Mouse (Mus musculus) lung, embryonic 16.5 days (tissue): ENCODE results near the gene Asic1. TPM values are rescaled to one million over a fixed set of nuclear protein-coding genes. Genes with fewer than 3 reads are reported as not detected.

Experiments used
- ATAC-seq: fragments of 200-750 bp; cut with Nextera tagmentation; 2 replicates; pipeline ENCODE4 v1.8.0; 2017; ENCODE audit warnings: low read depth, mild to moderate bottlenecking, moderate library complexity
- H3K27ac ChIP-seq: fragments of 300-500 bp; sonication (generic); 2 replicates; pipeline ENCODE4 v1.5.1; 2014; ENCODE audit warnings: mild to moderate bottlenecking, control low read depth, low read length
- H3K27me3 ChIP-seq: fragments of 300-500 bp; sonication (generic); 2 replicates; pipeline ENCODE4 v1.6.1; 2014; ENCODE audit warnings: low read depth, low read length, mixed read lengths; ENCODE audit not compliant: control insufficient read depth, insufficient read depth
- H3K36me3 ChIP-seq: fragments of 300-500 bp; sonication (generic); 2 replicates; pipeline ENCODE4 v1.6.1; 2014; ENCODE audit warnings: low read length; ENCODE audit not compliant: control insufficient read depth, insufficient read depth
- H3K4me1 ChIP-seq: fragments of 300-500 bp; sonication (generic); replicated peaks from 2 replicates; pipeline ENCODE4 v1.6.1; 2014; ENCODE audit warnings: low read length, mixed read lengths; ENCODE audit not compliant: control insufficient read depth, insufficient read depth
- H3K4me2 ChIP-seq: fragments of 300-500 bp; sonication (generic); 2 replicates; pipeline ENCODE4 v1.6.1; 2014; ENCODE audit warnings: low read depth, low read length, control low read depth
- H3K4me3 ChIP-seq: fragments of 300-500 bp; sonication (generic); 2 replicates; pipeline ENCODE4 v1.5.1; 2014; ENCODE audit warnings: mild to moderate bottlenecking, low read length, control low read depth
- H3K9ac ChIP-seq: fragments of 300-500 bp; sonication (generic); 2 replicates; pipeline ENCODE4 v1.6.1; 2014; ENCODE audit warnings: low read length, control low read depth
- H3K9me3 ChIP-seq: fragments of 300-500 bp; sonication (generic); 2 replicates; pipeline ENCODE4 v1.6.1; 2016; ENCODE audit warnings: low read length; ENCODE audit not compliant: control insufficient read depth
- WGBS: fragments of 180-500 bp; shearing (Covaris S2); extraction: QIAGEN DNeasy Blood & Tissue Kit; methylation state at CpG from one replicate; pipeline ENCODE4 v1.1.7; 2014; 5-methylcytosine and 5-hydroxymethylcytosine counted together
- polyA plus RNA-seq: library from polyadenylated mRNA; unstranded; fragments of >200 nt; fragmentation: Nextera tagmentation; extraction: Ambion mirVana; gene quantifications from 2 replicates; pipeline ENCODE4 v1.2.1, GENCODE M21; 2015

Gene Asic1
- polyA plus RNA-seq, 1 experiment from 2014 or later, result 1.6 TPM

DNA sequence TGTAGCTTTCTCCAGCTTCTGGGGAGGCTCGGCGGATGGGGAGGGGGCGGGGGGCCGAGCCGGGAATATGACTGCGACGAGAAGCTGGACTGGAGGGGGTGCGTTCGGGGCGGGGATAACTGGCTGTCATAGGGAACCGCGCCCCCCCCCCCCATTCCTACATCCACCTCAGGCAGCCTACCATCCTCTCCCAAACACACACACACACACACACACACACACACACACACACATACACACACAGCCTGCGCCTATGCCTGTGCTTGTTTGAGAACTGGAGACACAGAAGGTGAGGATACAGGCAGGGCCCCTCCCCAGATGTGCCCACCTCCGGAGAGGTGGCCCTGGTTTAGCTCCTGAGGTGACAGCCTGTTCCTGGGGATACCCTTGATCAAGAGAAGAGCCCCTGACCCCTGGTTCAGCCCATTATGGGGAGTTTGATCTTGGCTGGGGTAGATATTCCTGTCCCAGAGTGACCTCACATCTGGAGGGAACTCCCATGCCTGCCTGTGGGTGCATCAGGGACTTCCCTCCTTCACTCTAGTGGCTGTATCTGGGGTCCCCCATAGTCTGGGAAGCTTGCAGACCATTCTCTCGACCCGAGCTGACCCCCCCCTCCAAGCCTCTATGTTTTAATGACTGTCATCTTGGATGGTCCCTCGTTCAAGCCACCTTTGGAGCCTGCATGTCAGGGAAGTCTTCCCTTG is 949 bp downstream of the Asic1 start:
- Histone ChIP-seq H3K4me3 (peak overlapping the region; percentile 60), H3K27me3 (peaks cover 51% of the 10 kb centered on the region), H3K9ac (peak overlapping the region; percentile 63), H3K4me2 (peak overlapping the region; percentile 97), H3K27ac (no peak overlapping the region), H3K4me1 (peaks cover 7% of the 10 kb centered on the region), H3K9me3 (no peaks in the 10 kb centered on the region), H3K36me3 (no peaks in the 10 kb centered on the region)
- WGBS, result 8% methylated on average over 17 of the region's 17 CpGs
- ATAC-seq, result peak; percentile 18; the same call in 1 of the 2 replicates

DNA sequence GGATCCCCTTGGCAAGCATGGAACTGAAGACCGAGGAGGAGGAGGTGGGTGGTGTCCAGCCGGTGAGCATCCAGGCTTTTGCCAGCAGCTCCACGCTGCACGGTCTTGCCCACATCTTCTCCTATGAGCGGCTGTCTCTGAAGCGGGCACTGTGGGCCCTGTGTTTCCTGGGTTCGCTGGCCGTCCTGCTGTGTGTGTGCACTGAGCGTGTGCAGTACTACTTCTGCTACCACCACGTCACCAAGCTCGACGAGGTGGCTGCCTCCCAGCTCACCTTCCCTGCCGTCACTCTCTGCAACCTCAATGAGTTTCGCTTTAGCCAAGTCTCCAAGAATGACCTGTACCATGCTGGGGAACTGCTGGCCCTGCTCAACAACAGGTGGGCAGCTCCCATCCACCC is 1.6 kb downstream of the Asic1 start:
- 58% methylated on average over 14 of the region's 14 CpGs for WGBS
- H3K9ac ChIP-seq, result no peak overlapping the region
- ATAC-seq, result no peak
- no peaks in the 10 kb centered on the region for H3K9me3 ChIP-seq
- no peaks in the 10 kb centered on the region for H3K36me3 ChIP-seq
- peaks cover 44% of the 10 kb centered on the region for H3K27me3 ChIP-seq
- H3K27ac ChIP-seq, result no peak overlapping the region
- H3K4me2 ChIP-seq, result no peak overlapping the region
- peaks cover 7% of the 10 kb centered on the region for H3K4me1 ChIP-seq
- H3K4me3 ChIP-seq, result no peak overlapping the region

DNA sequence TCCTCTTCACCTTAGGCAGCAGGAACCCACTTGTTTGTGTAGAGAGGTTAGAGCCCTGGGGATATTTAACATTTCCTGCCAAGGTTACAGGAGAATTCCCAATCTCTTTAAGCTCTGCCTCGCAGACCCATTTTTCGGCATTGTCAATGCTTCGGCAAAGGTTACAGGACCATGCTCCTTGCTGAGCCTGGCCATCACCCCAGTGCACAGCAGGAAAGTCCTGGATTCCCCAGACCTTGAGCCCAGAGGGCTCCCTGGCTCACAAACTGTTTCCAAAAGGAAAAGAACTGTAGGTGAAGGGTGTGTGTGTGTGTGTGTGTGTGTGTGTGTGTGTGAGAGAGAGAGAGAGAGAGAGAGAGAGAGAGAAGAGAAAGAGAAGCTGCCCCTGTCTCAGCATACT is 4.7 kb downstream of the Asic1 start:
- Histone ChIP-seq H3K9me3 (no peaks in the 10 kb centered on the region), H3K36me3 (no peaks in the 10 kb centered on the region), H3K27ac (no peak overlapping the region), H3K27me3 (peaks cover 36% of the 10 kb centered on the region), H3K4me2 (no peak overlapping the region), H3K9ac (no peak overlapping the region), H3K4me3 (no peak overlapping the region), H3K4me1 (peaks cover 7% of the 10 kb centered on the region)
- WGBS, result 73% methylated on average over 3 of the region's 3 CpGs
- no peak for ATAC-seq

DNA sequence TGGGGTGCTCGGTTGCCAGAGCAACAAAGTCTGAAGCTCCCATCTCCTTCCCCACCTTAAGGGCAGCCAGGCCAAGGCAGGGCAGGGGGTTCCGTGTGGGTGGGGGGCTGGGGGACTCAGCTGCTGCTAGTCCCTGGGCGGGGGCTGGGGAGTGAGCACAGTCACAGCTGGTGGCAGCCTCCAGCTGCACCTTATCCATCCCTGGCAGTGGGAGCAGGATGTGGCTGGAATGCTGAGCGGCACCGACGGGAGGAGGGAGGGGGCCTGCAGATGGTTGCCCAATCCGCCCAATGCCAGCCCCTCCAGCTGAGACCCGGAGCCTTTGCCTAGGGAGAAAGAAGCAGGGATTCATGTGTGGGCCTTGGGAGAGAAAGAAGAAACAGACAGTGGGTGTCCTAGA is 6.9 kb downstream of the Asic1 start:
- H3K4me1 ChIP-seq, result peaks cover 3% of the 10 kb centered on the region
- H3K27ac ChIP-seq, result no peak overlapping the region
- no peak overlapping the region for H3K9ac ChIP-seq
- no peak overlapping the region for H3K4me3 ChIP-seq
- H3K4me2 ChIP-seq, result no peak overlapping the region
- 33% methylated on average over 8 of the region's 8 CpGs for WGBS
- no peaks in the 10 kb centered on the region for H3K36me3 ChIP-seq
- ATAC-seq, result 0 out of 2 replicates have a peak, but pooled peaks have one; percentile 35
- H3K27me3 ChIP-seq, result peaks cover 16% of the 10 kb centered on the region
- no peaks in the 10 kb centered on the region for H3K9me3 ChIP-seq

DNA sequence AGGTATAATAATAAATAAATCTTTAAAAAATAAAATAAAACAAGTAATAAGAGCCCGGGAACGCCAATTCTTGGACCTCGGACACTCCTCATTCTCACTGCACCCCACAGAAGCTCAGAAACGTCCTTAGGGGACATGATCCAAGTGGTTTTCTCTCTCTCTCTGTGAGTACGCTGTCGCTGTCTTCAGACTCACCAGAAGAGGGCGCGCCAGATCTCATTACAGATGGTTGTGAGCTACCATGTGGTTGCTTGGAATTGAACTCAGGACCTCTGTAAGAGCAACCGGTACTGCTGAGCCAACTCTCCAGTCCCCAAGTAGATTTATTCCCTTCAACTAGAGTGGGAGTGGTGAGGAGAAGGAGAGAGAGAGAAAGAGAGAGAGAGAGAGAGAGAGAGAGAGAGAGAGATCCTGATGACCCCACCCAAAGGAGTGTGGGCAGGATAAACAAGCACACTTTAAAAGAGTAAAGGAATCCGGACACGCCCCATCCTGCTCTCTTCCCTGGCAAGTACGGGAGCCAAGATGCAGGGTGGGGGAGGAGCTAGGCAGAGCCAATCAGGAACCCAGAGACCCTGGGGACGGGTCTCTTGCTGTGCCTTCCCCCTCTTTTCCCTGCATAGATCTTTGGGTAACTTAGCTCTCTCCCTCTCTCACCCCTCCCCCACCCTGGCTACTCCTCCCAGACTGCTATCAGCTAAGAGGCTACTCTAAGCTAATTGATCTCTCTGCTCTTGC is 8.1 kb downstream of the Asic1 start:
- 13% methylated on average over 13 of the region's 13 CpGs for WGBS
- peaks cover 10% of the 10 kb centered on the region for H3K27me3 ChIP-seq
- no peak overlapping the region for H3K4me3 ChIP-seq
- ATAC-seq, result peak; percentile 60; the same call in 1 of the 2 replicates
- peaks cover 3% of the 10 kb centered on the region for H3K4me1 ChIP-seq
- no peaks in the 10 kb centered on the region for H3K36me3 ChIP-seq
- no peak overlapping the region for H3K27ac ChIP-seq
- H3K4me2 ChIP-seq, result no peak overlapping the region
- no peak overlapping the region for H3K9ac ChIP-seq
- no peaks in the 10 kb centered on the region for H3K9me3 ChIP-seq

DNA sequence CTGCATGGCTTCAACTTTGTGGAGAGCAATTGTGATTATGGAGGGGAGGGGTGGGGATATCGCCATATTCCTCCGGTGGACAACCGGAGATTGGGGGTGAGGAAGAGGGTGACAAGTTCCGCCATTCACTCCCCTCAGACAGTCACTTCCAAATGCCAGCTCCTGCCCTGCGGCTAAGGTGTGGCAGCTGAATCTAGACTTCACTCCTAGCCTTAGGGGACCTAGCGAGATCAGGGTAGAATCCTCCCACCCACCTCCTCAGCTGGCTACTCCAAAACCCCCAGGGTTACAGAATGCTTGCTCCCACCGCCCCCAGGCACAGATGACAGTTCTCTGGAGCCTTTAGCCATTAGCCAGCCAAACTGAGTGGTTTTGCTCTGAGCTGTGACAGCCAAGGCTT is 8.8 kb downstream of the Asic1 start:
- no peak for ATAC-seq
- peaks cover 4% of the 10 kb centered on the region for H3K27me3 ChIP-seq
- H3K9ac ChIP-seq, result no peak overlapping the region
- H3K4me2 ChIP-seq, result no peak overlapping the region
- H3K4me1 ChIP-seq, result peaks cover 3% of the 10 kb centered on the region
- no peaks in the 10 kb centered on the region for H3K9me3 ChIP-seq
- 51% methylated on average over 7 of the region's 7 CpGs for WGBS
- no peaks in the 10 kb centered on the region for H3K36me3 ChIP-seq
- no peak overlapping the region for H3K4me3 ChIP-seq
- H3K27ac ChIP-seq, result no peak overlapping the region

DNA sequence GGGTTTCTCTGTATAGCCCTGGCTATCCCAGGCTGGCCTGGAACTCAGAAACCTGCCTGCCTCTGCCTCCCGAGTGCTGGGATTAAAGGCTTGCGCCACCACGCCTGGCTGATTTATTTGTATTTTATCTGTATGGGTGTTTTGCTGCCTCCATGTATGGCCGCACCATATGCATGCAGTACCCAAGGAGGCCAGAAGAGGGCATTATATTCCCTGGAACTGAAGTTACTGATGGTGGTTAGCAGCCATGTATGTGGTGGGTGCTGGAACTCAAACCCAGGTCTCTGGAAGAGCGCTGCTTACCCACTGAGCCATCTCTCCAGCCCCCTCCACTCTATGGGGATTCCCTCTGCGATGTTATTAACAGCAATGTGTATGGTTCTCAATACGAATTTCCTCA is 12.7 kb downstream of the Asic1 start:
- Histone ChIP-seq H3K27me3 (no peaks in the 10 kb centered on the region), H3K4me1 (peaks cover 3% of the 10 kb centered on the region), H3K27ac (no peak overlapping the region), H3K9ac (no peak overlapping the region), H3K9me3 (no peaks in the 10 kb centered on the region), H3K36me3 (no peaks in the 10 kb centered on the region), H3K4me2 (no peak overlapping the region), H3K4me3 (no peak overlapping the region)
- 86% methylated on average over 7 of the region's 7 CpGs for WGBS
- no peak for ATAC-seq

DNA sequence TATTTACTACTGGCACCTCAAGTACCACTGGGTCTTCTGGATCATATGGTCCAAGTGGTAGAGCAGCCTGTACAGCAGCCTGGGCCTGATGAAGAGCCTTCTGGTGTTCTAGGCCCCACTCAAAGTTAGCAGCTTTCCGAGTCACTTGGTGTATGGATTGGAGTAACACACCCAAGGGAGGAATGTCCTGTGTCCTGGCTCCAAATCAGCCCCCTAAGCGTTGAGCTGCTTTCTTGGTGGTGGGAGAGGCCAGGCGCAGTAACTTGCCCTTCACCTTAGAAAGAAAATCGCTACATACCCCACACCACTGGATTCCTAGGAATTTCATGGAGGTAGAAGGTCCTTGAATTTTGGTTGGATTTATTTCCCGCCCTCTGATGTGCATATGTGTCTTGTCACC is 14.0 kb downstream of the Asic1 start:
- no peaks in the 10 kb centered on the region for H3K9me3 ChIP-seq
- WGBS, result 86% methylated on average over 5 of the region's 5 CpGs
- H3K9ac ChIP-seq, result no peak overlapping the region
- no peaks in the 10 kb centered on the region for H3K27me3 ChIP-seq
- H3K36me3 ChIP-seq, result no peaks in the 10 kb centered on the region
- H3K4me2 ChIP-seq, result no peak overlapping the region
- no peaks in the 10 kb centered on the region for H3K4me1 ChIP-seq
- no peak for ATAC-seq
- H3K4me3 ChIP-seq, result no peak overlapping the region
- H3K27ac ChIP-seq, result no peak overlapping the region

DNA sequence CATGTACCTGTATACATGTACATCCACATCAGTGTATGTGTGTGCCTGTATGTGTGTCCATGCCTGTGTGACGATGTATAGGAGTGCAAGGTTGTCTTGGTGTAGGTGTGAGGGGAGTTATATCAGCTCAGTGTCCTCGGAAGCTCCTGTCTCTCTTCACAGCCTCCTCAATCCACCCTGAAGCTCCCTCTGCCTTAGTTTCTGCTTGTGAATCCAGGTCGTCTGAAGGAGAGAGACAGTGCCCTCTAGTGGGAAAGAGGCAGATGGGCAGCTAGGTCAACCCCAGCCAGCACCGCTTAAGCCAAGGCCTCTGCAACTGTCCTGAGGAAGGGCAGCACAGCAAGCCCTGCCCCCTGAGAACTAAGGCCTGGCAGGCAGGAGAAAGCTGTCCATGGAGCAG is 18.5 kb downstream of the Asic1 start:
- Histone ChIP-seq H3K4me2 (no peak overlapping the region), H3K36me3 (no peaks in the 10 kb centered on the region), H3K9ac (no peak overlapping the region), H3K27me3 (no peaks in the 10 kb centered on the region), H3K4me3 (no peak overlapping the region), H3K4me1 (no peaks in the 10 kb centered on the region), H3K9me3 (no peaks in the 10 kb centered on the region), H3K27ac (no peak overlapping the region)
- ATAC-seq, result peak; percentile 57; the same call in 1 of the 2 replicates
- 2% methylated on average over 4 of the region's 4 CpGs for WGBS
